Mouse (Mus musculus) retina, postnatal 7 days (tissue): ENCODE data around the gene Rassf4.
A peak's percentile ranks its signal among the peaks of the same experiment; 100 is the strongest.

Experiments
- DNase-seq: peaks from one replicate; pipeline ENCODE4 v3.0.0-alpha.2; 2012; ENCODE audit warnings: low read depth, low spot score

Rassf4 gene

DNA sequence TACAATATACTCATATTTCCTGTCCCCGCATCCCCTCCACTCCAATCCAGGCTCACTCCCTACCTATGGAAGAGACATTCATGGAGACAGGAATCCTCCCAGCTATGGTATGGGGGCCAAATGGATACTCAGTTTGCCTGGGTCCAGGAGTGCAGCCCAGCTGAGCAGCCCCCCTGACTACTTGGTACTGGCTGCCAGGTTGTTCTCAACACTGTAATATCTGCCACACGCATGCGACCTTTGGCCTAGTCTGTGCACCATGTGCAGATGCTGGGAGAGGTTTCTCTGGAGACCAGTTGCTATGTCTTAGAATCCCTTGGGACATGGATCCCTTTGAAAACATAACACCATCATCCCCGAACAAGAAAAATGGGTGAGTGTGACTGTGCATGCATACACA is 2.0 kb downstream of the Rassf4 start:
- no peak for DNase-seq

GRCm38 (mm10) chr6:116671031-116671430 is 2.7 kb downstream of the Rassf4 start:
- DNase-seq = no peak

- no peak for DNase-seq
Measured at GRCm38 (mm10) chr6:116670144-116670543, 3.6 kb downstream of the Rassf4 start.

- DNase-seq = no peak
Measured at GRCm38 (mm10) chr6:116668682-116669470, 4.9 kb downstream of the Rassf4 start.

DNA sequence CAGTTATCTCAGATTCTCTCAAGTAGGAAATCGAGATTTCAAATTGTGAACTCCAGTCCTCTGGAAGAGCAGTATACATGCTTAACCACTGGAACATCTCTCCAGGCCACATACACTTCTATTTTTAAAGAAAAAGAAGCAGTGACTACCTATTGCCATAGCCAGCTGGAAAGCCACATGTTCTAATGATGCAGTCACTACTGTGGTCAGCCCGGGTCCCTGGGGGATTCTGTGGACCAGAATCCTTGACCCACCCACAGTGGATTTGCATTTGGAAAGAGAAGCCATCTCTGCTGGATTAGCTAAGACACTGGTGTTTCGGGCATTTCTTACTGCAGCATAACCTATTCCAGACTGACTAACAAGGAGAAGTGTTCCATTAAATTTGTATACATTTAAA is 6.4 kb downstream of the Rassf4 start:
- no peak for DNase-seq

DNA sequence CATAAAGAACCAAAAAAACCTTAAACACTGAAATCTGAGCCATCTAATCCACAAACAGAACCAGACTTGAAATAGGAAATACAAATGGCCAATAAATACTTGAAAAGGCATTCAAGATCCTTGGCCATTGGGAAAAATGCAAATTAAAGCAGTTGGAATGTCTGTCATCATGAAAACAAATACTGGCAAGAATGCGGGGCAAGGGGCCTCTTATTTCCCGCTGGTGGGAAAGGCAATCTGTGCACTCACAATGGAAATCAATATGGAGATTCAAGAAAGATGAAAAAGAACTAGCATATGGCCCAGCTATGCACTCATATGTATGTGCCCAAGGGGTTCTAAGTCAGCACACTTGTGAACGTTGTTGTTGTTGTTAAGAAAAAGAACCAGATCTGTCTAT is 6.9 kb downstream of the Rassf4 start:
- no peak for DNase-seq

DNA sequence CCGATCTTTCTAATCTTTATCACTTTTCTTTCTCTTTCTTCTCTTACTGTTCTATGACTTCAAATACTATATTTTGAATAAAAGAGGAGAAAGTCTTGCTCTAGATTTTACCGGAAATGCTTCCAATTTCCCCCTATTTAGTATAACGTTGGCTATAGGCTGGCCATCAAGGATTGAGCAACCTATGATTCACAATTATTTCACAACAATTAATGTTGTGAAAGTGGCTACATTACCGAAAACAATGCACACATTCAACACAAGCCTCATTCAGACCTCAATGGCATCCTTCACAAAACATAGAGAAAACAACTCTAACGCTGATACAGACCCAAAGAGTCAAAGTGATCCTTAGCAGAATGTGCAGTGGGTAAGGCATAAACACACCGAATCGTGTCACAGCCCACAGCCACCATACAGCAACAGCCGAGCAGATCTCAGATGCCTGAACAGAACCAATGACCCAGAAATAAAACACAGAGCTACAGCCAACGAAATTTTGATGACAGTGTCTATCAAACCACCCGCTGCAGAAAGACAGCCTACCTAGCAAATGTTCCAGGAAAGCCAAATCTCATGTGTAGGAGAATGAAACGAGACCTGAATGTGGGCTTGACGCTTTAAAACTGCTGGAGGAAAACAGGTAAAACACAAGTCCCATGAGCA is 7.5 kb downstream of the Rassf4 start:
- no peak for DNase-seq

GRCm38 (mm10) chr6:116664830-116665229 is 8.9 kb downstream of the Rassf4 start:
- DNase-seq = no peak

GRCm38 (mm10) chr6:116664031-116664430 is 9.7 kb downstream of the Rassf4 start:
- DNase-seq = no peak

- DNase-seq = no peak
Measured at GRCm38 (mm10) chr6:116663364-116663763, 10.4 kb downstream of the Rassf4 start.

GRCm38 (mm10) chr6:116653684-116654454 is 19.9 kb downstream of the Rassf4 start:
- peak; percentile 57 for DNase-seq

GRCm38 (mm10) chr6:116653191-116653590 is 20.6 kb downstream of the Rassf4 start:
- no peak for DNase-seq

DNA sequence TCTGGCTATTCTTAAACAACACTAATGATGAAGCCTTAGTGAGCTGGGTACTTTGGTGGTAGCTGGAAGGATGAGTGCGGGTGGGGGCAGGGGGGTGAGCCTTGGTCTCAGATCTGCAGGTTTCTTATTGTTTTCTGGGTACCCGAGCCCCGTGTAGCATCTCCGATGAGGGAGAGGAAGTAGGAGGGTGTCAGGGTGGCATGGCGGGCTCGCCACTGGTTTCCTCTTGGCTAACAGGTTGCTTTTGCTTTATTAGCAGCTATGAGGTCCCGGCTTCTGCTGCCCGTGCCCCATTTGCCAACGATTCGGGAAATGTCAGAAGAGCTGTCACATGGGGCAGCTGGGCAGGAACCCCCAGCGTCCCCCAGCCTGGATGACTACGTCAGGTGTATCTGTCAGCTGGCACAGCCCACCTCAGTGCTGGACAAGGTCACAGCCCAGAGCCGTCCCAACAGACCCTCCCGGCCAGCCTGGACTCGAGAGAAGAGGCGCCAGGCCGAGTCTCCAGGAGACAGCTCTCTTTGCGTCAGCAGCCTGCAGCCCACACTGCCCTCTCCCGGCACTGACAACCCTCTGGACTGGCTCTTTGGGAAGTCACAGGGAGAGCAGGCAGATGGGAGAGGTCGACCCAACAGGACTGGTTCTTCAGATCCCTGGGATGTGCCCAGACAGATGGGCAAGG is 22.2 kb downstream of the Rassf4 start:
- no peak for DNase-seq

DNA sequence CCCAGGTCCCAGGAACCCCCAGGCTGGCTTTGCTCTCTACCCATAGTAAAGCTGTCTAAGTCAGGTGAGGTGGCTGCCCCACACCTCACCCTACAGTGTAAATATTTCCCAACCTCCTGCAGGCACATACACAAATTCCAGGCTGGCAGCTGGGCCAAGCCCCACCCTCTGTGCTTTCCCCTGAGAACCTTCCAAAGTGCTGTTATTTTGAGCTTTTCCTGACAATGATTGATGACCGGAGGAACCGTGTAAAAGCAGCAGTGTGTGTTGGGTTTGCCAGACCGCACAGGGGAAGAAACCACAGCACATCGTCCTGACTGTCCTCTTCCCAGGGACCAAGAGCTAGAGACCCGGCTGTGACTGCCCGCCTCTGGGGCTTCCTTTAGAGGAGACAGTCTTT is 23.3 kb downstream of the Rassf4 start, which contains the start of gene Depp1:
Gene Depp1 (plus strand): TSS at position 204 of the 400 bp plus-strand sequence.
- no peak for DNase-seq

DNA sequence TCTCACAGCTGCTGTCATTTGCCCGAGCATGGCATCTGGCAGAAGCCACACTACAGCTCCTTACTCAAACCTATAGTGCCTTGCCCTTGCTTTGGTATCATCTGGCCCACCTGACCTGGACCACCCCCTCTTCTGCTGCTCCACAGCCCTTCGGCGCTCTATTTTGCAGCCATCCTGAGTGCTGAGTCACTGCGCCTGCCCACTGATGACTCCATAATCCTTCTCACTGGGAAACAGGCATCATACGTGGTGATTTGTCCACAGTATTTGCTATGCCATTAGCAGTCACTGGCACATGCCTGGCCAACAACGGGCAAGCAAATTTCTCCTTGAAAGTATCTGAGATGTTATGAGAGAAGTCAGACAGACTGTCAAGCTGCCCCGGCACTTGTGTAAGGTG is 23.9 kb downstream of the Rassf4 start:
- no peak for DNase-seq

- DNase-seq = no peak
Measured at GRCm38 (mm10) chr6:116647763-116648162, 26.0 kb downstream of the Rassf4 start.

DNA sequence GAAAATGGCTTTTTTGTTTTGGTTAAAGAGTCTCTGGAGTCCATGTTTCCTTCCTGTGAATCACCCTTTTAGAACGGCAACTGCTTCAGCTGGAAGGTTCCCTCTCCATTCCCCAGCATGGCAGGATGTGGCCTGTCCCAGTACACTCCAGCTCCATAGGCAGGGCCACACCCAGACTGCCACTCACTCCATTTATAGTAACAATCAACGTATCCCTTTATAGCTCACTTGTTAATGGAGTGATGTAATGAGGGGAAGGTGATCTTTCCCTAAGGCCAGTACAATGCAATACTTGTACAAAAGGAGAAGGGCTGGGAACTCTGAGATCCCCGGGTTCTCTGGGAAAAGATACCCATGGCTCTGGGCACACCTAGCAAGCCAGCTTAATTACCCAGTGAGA is 29.4 kb downstream of the Rassf4 start:
- no peak for DNase-seq

GRCm38 (mm10) chr6:116643881-116644280 is 29.9 kb downstream of the Rassf4 start:
- no peak for DNase-seq

- DNase-seq = no peak
Measured at GRCm38 (mm10) chr6:116642942-116643341, 30.8 kb downstream of the Rassf4 start.

- no peak for DNase-seq
Measured at GRCm38 (mm10) chr6:116639663-116640062, 34.1 kb downstream of the Rassf4 start.

- no peak for DNase-seq
Measured at GRCm38 (mm10) chr6:116638871-116639270, 34.9 kb downstream of the Rassf4 start.

GRCm38 (mm10) chr6:116637496-116637895 is 36.3 kb downstream of the Rassf4 start:
- DNase-seq = no peak
